Mouse (Mus musculus) CH12.LX (cell line): ENCODE data around the gene Glp2r.

Experiments
- CHD1 ChIP-seq: IDR thresholded peaks from 2 replicates; pipeline ENCODE4 v1.6.1; 2012; ENCODE audit warnings: low read depth, low read length, improper control_type of control experiment, inconsistent platforms
- CTCF ChIP-seq, 2 experiments: IDR thresholded peaks in 1 of 2; conservative IDR thresholded peaks in 1 of 2; 2 replicates each; pipeline ENCODE4 v1.5.1; 2011 to 2012; ENCODE audit warnings: low read depth in 2 of 2, low read length in 2 of 2, improper control_type of control experiment in 1 of 2, inconsistent platforms in 1 of 2, mild to moderate bottlenecking in 1 of 2, moderate library complexity in 1 of 2
- E2F4 ChIP-seq: IDR thresholded peaks from 2 replicates; pipeline ENCODE4 v1.6.1; 2011; ENCODE audit warnings: low read depth, low read length, improper control_type of control experiment; ENCODE audit not compliant: insufficient replicate concordance
- EP300 ChIP-seq: IDR thresholded peaks from 2 replicates; pipeline ENCODE4 v1.6.1; 2011; ENCODE audit warnings: low read length, improper control_type of control experiment
- MAX ChIP-seq: IDR thresholded peaks from 2 replicates; pipeline ENCODE4 v1.6.1; 2011; ENCODE audit warnings: low read length, improper control_type of control experiment
- MAZ ChIP-seq: IDR thresholded peaks from 2 replicates; pipeline ENCODE4 v1.6.1; 2012; ENCODE audit warnings: low read depth, mild to moderate bottlenecking, inconsistent platforms, low read length, improper control_type of control experiment, moderate library complexity
- MEF2A ChIP-seq: IDR thresholded peaks from 2 replicates; pipeline ENCODE4 v1.6.1; 2014; ENCODE audit warnings: low read depth, mild to moderate bottlenecking, inconsistent platforms, low read length, improper control_type of control experiment, borderline replicate concordance
- MYC ChIP-seq: IDR thresholded peaks from 2 replicates; pipeline ENCODE4 v1.6.1; 2011; ENCODE audit warnings: low read depth, mild to moderate bottlenecking, improper control_type of control experiment, low read length
- PAX5 ChIP-seq: IDR thresholded peaks from 2 replicates; pipeline ENCODE4 v1.6.1; 2012; ENCODE audit warnings: low read length, inconsistent platforms, mixed read lengths
- UBTF ChIP-seq: IDR thresholded peaks from 2 replicates; pipeline ENCODE4 v1.6.1; 2012; ENCODE audit warnings: low read depth, mild to moderate bottlenecking, inconsistent platforms, low read length, improper control_type of control experiment, moderate library complexity
- ZKSCAN1 ChIP-seq: IDR thresholded peaks from 2 replicates; pipeline ENCODE4 v1.6.1; 2012; ENCODE audit warnings: low read depth, inconsistent platforms, low read length, improper control_type of control experiment, borderline replicate concordance
- ZNF384 ChIP-seq: IDR thresholded peaks from 2 replicates; pipeline ENCODE4 v1.6.1; 2012; ENCODE audit warnings: low read depth, low read length, improper control_type of control experiment, inconsistent platforms

GRCm38 (mm10) chr11:67628522-67628921, 142.4 kb downstream of the Glp2r start:
- TF ChIP-seq CTCF (conservative IDR thresholded peaks at IDR 0.05 in 1 of 2, IDR thresholded peaks at IDR 0.05 in 1 of 2; ENCODE audit: low read depth in 2 of 2, low read length in 2 of 2) (no peak), MAZ (no peak), MAX (no peak), MEF2A (no peak), MYC (no peak), E2F4 (no peak), UBTF (no peak), EP300 (no peak), ZNF384 (no peak), CHD1 (no peak), ZKSCAN1 (no peak), PAX5 (no peak)
